Mouse (Mus musculus): ENCODE results near the gene Arnt2.

Arnt2 gene

DNA sequence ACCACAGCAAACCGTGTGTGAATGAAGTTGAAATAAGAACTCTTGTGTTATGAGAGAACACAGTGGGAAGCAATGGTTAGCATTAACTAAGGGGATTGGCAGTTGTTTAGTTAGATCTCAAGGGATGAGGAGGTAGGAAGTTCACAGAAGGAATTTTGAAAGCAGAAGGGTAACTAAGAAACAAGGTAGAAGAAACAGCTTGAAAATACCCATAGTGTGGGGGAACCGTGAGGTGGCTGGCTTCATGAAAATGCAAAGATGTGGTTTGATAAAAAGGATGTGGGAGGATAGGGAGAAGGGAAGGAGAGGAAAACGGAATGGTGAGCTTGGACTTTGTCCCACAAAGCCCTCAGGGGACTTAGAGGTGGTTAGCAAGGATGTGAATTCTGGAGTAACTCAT lies 125.0 kb downstream of the Arnt2 start:
- no peak for DNase-seq

DNA sequence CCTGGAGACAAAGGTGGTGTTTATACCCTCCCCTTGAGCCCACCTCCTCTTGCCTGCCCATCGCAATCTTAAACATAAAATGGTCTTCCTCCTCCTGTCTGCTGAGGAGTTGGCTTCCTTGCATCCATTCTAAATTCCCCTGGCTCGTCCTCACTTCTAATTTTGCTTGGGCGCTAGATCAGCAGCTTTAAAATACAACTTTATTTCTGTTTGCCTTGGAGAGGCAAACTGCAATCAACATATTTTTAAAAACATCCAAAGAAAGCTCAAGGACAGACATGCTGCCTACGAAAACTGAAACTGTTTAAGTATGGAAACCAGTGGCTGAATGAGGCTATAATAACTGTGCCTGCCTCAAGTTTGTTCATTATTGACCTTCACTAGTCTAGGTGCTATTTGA lies 127.7 kb downstream of the Arnt2 start:
- no peak for DNase-seq

DNA sequence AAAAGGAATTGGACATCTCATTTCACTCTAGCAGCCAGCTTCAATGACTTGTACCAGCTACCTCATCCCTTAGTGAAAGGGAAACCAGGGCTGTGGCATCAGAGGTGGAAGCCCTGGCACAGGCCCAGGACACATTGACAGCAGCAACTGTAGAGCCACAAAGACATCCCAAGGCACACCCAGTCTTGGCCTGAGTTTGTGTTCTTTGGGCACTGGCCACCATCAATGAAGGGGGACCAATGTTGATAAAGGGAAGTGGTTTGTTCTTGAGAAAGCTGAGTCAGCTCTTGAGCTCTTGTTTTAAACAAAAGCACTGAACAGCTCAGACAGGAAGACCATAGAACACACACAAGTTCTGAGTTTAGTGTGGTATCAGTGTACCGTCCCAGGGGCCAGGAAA lies 130.7 kb downstream of the Arnt2 start:
- DNase-seq, result no peak

DNA sequence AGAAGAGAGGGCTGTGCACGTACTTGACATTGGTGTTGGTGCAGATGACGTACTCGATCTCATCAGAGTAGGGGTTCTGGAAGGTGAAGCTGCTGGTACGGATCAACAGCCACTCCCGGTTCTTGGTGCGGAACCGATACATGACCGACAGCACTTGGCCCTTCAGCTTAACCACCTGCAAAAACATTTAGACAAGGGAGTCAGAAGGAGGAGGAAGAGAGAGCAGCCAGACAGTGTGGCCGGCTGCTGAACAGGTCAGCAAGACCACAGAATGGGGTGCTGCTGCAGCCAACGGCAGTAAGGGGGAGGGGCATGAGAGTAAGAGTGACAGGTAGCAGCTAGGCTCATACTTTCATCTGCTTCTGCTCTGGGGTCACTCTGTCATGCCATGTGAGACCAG lies 134.7 kb downstream of the Arnt2 start:
- DNase-seq, result no peak

DNA sequence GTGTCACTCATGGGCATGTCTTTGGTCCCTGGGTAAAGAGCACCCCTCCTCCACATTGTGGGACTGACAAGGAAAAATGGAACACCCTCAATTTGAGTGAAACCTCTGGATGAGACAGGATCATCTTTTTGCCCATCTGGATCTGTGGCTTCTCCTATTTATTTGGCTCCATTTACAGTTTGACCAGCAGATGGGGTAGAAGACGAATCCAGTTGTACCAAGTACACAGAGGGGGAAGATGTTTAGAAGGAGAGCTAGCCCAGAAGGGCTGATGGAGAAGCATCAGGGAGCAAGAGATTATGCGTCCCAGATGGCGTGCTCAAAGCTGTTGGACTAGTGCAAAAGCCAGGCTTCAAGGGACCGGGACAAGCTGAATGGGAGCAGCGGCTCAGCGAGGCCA lies 136.0 kb downstream of the Arnt2 start:
- no peak for DNase-seq

DNA sequence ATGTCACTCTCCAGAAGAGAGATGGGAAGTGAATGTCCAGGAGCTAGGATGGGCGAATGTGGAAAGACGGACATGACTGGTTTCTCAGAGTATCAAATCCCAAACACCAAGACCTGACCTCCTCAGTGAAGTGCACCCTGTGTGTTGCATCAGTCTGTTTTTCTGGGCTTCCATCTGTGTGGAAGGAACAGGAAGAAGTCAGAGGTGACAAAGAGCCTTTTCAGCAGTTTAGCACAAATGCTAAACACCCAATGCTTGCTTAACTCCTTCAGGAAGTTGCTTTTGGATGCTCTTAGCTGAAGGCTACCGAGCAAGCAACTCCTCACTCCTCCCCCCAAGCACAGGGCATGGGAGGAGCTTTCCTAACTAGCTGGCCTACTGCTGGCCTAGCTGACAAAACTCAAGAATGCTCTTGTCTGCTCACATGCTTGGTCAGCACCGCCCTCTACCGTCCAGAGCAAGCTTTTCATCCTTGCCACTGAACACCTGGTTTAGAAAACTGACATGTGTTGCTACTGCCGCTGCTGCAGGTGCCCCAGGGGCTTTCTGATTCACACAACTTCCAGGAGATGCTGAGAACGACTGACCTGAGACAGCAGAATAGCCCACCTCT lies 137.7 kb downstream of the Arnt2 start:
- DNase-seq, result peak; percentile 69

DNA sequence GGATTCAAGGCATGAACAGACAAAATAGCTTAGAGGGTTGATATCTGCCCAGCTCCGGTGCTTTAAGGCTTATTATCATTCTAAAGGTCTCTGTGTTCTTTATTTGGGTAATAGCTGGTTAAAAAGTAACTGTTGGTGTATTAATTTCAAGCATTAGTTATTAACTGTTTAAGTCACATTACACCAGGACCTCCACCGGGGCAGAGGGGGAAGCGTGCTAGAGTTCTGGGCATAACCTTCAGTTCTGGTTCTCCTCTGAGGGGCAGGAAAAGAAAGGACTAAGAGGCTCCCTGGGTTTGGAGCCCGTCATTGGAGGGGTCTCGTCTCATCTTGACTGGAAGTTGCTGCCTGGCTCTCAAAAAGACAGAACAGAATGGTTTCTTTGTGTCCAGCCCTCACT lies 138.5 kb downstream of the Arnt2 start:
- DNase-seq, result no peak

DNA sequence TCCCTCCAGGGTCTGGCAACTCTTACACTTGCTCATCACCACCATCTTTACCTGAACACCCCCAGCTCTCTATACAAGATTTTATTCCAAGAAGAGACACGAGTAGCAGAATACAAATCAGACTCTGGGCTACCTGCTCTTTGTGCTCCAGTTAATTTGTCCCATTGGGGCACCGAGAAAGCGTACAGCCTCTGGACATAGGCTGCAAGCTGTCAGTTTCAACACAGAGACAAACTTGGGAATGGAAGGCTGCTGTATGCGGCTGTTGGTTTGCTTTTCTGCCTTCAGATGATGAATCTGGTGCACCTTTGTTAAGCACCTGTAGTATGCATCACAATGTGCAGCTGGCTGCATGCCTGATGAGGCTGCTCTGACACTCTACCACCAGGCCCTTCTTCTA lies 146.5 kb downstream of the Arnt2 start:
- no peak for DNase-seq

DNA sequence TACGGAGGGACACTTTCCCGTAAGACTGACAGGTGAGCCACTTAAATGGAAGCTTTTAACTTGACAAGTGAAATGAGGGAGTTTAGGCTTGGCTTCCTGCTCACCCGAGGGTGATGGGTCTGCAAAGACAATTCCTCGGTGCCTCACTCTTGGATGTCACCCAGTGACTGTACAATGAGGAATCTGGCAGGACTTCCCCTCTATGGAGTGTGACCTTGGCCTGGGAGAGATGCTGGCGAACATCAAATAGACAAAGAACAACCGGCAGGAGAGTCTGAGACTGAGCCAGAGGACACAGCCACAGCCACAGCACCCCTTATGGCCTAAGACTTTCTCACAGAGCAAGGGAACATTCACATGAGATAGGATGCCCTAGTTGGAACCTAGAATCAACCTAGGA lies 148.6 kb downstream of the Arnt2 start:
- DNase-seq, result no peak

DNA sequence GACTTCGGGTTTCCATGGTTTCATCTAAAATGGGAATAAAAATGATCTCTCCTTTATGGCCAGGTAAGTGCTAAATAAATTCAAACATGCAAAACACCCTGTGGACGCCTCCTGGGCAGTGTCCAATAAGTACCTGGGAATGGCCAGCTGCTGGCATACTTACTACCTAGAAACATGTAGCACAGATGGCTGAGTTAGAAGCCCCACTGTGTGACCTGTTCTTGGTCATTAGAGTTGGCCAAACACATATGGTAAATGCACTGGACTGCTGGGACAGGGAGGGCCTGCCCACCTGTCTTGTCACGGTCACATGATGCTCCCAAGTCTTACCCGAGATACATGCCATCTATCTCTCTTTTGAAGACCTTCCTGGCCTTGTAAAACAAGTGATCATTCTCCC lies 149.6 kb downstream of the Arnt2 start:
- DNase-seq, result peak; percentile 17

DNA sequence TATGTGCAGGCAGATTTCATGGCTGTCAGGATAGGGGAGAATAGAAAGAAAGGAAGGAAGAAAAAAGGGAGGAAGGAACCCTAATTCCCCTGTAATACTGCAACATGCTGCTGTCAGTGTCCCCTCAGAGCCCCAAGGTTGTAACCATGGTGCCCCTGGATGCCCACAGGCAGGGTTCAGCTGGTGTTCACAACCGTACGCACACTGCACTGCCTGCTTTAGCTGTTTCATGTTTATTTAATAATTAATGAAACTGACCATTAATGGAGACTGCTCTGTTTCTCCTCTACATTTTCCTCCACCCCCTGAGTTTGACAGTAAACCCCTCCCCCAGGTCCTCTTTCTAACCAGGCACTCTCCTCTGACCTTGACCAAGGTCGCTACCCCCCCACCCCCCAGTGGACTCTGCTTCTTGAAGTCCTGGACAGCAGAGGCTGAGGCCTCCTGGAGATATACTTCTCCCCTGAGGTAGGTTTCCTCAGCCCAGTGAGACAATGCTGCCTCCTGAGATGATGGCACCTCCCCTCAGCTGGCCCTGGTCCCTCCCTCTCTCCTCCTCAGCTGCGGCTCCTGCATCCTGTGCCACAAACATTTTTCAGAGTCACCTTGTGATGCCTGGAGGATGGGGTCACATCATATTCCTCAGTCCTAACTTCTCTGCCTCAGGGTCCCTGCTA lies 150.5 kb downstream of the Arnt2 start:
- DNase-seq, result no peak

DNA sequence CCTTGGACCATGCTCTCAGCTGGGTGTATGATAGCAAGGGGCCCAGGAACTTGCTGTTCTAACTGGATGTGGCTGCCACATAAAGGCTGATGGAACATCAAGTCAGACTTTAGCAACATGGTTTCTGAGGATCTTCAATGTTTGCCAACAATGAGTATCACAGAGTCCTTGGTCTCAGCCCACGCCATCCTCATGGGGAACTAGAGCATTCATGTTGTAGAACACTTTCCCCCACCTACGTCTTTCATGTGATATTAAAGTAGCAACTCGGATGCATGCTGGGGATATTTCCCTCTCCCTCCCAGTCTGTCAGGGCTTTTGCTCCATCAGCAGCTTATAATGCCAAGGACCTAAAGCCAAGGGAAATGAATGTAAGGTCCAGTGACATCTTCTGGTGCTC lies 153.3 kb downstream of the Arnt2 start:
- no peak for DNase-seq

DNA sequence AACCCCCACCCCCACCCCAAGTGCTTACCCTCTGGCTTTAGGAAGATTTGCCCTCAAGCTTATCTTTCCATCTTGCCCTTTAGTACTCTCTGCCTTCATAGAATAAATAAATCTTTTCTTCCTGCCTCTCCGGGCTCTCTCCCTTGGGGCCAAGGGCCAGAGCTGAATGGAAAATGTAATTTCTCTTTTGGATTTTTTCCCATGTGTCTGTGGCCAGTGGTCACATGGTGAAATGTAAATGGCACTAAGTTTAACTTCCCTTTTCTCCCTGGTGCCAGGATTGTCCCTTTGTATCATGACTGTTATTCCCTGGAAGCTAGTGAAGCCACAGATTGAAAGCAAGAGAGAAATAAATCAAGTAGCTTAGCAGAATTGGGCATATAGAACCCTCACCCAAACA lies 153.7 kb downstream of the Arnt2 start:
- no peak for DNase-seq

DNA sequence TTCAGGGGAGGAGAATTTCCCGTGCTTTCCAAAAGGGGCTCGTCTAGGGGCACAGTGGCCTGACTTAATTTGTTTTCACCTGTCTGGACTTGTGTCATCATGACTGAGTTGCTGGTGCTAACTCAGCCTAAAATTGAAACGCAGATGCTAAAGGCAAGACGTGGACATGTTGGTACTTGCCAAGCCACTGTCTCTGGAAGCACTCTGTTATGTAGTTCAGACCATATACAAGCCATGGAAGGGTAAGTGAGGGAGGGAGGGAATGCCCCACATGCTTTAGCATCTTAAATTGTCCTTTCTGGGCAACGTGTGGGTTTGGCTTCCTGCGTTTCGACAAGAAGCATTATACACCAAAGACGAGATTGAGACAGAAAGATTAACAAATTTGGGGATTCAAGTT lies 155.1 kb downstream of the Arnt2 start:
- DNase-seq, result no peak

DNA sequence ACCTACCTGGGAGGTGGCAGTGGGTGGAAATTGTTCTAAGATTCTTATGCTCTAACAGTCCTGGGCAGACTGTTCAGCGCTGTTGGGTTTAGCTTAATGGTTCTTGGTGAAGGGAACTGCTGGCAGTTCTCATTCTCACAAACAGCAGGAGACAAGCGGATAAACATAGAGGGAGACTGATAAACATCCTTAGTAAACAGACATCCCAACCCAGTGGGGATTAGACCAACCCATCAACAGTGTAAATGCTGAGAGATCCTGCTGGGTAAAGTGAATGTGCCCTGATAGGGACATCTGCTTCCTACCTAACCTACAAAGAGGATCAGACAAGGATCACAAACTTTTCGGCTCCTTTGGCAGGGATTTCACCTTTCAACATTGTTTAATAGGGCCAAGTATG lies 155.7 kb downstream of the Arnt2 start:
- DNase-seq, result no peak

DNA sequence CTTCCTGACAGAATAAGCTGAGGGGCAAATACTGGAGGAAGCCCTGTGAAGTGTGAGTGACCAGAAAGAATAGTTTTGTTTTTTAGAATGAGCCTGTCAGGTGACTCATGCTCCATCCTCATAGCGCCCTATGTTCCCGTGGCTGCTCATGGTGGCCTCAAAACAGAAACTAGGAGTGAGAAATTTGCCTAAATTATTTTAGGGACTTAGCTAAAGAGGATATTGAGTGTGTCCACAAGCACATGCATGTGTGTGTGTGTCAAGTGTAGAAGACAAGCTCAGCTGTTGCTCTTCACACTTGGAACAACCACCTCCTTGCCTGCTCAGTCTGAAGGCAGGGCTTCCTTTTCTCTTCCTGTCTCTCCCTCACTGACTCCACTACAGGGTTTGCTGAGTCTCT lies 158.3 kb downstream of the Arnt2 start:
- no peak for DNase-seq

DNA sequence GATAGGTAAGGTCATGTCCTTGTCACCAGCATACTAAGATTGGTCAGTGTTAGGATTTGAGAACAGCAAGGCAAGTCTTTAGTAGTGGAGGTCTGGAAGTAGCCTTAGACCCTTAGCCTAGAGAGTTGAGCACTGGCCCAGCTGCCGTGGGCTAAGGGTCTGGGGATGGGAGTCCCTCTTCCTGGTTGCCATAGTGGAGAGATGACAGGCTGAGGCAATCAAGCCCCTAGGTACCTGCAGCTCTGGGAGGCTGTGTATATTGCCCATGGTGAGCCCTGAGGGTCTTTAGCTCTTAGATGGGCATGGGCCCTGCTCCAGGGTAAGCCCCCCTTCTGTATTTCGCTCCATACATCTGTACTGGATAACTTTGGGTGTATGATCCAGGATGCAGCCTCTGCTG lies 159.2 kb downstream of the Arnt2 start:
- no peak for DNase-seq

DNA sequence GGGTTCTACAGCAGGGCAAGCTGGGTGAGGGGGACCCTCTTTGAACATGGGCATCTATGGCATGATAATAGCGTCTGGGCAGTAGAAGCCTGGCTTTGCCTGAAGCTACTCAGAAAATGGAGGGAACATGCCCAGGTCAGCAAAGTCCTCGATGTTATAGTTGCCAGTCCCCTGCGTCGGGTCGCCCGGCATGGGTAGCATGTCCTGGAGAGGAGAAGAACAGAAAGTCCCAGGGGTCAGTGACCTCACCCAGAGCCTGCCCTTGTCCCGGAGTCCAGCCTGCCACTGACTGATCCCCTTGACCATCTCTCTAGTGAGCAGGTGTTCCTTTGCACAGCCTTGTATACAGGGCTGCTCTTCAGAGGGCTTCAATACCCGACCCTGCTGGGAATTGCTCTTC lies 160.0 kb downstream of the Arnt2 start:
- no peak for DNase-seq

DNA sequence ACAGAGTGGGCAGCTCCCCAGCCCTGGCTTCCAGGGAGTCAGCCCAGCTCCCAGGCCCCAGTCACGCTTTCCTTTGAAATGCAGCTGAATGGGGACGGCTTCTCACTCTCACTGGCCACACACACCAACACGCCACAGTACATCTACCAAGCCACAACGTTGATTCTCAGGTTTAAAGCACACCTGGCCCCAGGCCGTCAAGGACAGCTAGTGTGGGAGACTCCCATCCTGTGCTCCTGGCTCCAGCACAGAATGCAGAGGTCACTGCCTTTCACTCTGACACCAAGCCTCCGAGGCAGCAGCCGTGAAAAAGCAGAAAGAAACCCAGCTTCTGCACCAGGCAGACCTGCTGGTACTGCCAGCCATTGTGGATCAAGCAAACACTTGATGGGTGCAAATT lies 160.6 kb downstream of the Arnt2 start:
- DNase-seq, result no peak

DNA sequence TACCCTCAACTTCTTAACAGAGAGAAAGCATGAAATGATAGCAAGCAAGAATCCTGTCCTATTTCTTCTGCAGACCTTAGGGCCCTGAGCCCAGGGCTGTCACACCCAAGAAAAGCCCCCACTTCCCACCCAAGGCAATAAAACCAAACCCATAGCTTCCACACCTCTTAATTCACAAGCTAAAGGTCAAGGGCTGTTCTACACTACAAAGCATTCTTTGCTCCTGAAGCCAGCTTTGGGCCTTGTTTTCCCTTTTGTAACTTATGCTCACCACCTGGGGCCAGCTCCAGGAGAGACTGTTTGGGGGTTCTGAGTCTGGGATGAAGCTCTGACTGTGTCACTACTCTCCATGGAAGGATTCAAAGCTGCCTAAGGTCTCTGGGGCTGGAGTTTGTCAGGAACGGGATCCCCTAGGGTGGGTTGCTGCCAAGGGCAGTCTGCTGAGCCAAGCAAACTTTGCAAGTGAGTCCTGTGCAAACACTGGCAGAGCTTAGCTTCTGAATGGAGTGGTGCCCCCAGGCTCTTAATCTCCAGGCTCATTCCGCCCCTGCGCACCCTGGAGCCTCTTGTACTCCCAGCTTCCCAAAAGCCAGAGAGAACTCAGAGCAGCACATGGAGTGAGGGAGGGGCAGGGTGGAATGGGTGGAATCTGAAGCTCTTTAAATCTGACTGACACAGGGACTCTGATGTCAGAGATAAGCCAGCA lies 161.9 kb downstream of the Arnt2 start:
- DNase-seq, result no peak

DNA sequence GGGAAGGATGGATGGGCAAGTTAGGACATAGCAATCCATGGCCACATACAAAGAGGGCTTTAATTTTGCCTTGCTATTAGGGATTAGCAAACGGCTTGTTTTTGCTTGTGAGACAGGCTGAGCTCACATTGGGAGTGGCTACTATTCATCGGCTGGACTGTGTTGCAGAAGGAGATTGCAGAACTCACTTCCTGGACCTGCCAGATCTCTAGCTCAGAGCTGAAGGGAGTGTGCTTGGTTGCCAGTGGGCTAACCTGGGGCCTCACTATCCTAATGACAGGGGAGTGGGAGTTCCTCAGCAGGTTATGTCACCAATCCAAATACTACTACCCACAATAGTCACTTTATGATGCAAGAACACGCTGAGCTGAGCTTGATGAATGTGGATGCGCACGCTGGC lies 163.1 kb downstream of the Arnt2 start:
- DNase-seq, result no peak

DNA sequence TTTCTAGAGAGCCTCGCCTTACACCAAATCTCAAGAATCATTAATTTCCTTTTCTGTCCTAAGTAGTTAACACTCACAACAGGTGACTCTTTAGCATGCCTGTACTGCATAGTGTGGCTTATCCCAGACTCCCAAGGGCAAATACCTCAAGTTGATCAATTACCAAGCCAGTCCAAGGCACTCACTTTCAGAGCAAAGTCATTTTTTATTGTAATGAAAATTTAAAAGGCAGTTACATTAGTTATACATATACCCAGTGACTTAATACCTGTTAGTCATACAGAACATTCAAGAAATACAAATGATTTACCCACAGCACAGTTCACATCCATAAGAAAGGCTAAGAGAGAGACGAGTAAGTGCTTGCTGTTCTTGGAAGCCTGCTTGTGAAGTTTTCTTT lies 163.9 kb downstream of the Arnt2 start:
- no peak for DNase-seq

DNA sequence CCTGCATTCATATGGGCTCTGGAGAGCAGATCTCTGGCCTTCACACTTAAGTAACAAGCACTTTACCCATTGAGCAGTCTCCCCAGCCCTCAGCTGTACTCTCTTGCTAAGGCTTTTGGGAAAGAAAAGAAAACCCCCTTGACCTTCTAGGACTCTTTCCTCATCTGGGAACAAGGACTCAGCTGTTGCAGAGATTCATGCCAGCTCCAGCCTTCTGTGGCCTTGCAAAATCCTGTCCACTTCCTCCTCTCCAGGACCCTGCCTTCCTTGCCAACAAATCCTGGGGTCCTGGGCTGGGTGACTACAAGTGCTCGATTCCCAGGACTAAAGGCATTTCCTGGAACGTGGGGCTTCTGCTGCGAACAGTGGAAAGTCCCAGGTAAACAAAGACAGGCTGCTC lies 169.6 kb downstream of the Arnt2 start:
- no peak for DNase-seq

DNA sequence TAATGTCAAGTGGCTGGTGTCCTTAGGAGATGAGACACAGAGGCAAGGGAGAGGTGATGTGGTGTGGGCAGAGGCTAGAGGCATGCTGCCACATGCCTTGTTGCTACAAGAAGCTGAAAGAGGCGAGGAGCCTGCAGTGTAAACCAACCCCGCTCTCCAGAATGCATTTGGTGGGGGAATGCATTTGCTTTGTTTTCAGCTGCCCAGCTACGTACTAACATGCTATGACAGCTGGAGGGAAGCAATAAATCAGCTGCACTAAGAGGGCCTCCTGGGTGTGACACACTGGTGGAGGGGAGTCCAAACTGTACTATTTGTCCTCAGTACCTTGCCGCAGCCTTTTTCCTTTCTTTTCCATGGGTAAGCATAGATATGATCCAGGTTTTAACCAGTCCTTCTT lies 172.3 kb downstream of the Arnt2 start:
- no peak for DNase-seq

DNA sequence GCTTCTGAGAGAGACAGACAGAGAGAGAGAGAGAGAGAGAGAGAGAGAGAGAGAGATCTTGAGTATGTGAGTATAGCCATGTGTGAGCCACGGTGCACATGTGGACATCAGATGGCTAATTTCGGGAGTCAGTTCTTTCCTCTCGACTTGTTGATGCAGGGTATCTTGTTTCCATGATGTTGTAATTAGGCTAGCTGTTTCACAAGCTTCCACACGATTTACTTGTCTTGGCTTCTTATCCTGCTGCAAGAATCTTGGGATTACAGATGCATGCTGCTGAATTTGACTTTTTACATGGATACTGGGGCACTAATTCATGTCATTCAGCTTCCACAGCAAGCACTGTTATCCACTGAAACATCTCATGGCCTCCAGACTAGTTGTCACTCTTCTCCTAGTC lies 178.6 kb downstream of the Arnt2 start:
- no peak for DNase-seq
